Mouse (Mus musculus) megakaryocyte progenitor cell, adult 5-6 weeks (primary cell): ENCODE measurements around the gene Arhgap10. TPM values are rescaled to one million over a fixed set of nuclear protein-coding genes. Genes with fewer than 3 reads are reported as not detected.

Experiments
- ATAC-seq: replicated peaks from 2 replicates; pipeline ENCODE4 v1.8.0; 2016; ENCODE audit warnings: mild to moderate bottlenecking, moderate TSS enrichment, inconsistent platforms; ENCODE audit not compliant: poor library complexity
- total RNA-seq, 2 experiments: library from RNA; stranded (forward) in 1 of 2; stranded (reverse) in 1 of 2; fragments of 157-497, 149-512 nt in 1 of 2; fragments of 200-1000 nt in 1 of 2; gene quantifications; 2 replicates each; pipeline versions ENCODE4 v1.2.3 to v1.2.4; 2015 to 2017

Gene Arhgap10
- total RNA-seq, 2 experiments from 2014 or later = 6.6 to 12.2 TPM

DNA sequence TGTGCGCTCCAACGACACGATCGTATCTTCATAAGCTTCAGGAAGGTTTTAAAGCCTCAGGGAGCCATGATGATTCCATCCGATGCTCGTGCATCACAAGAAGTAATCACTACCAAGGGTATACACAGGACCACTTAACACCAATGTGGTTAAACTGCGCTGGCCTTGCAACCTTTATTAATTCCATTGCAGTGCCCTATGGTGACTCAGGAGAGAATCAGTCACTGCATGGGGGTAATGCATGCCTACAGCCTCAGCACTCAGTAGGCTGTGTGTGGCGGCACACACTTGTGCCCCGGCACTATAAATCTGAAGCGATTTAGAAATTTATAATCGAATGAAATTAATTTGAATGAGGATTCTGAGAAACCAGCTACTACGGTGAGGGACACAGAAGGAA lies 71.5 kb downstream of the Arhgap10 start:
- no peak for ATAC-seq

DNA sequence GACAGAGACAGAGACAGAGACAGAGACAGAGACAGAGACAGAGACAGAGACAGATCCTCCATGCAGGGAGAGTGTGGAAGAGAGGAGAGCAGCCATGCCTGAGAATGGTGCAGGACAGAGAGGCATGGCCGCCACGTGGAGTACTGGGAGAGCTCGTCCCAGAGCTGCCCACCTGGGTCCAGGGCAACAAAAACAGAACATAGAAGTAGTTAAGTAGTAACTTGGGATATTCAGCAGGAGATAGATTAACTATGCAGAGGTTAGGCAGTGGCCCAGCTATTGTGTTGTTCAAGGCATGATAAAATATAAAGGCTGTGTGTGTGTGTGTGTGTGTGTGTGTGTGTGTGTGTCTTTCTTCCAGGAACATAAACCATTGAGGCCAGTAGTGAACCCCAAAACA lies 72.1 kb downstream of the Arhgap10 start:
- no peak for ATAC-seq

DNA sequence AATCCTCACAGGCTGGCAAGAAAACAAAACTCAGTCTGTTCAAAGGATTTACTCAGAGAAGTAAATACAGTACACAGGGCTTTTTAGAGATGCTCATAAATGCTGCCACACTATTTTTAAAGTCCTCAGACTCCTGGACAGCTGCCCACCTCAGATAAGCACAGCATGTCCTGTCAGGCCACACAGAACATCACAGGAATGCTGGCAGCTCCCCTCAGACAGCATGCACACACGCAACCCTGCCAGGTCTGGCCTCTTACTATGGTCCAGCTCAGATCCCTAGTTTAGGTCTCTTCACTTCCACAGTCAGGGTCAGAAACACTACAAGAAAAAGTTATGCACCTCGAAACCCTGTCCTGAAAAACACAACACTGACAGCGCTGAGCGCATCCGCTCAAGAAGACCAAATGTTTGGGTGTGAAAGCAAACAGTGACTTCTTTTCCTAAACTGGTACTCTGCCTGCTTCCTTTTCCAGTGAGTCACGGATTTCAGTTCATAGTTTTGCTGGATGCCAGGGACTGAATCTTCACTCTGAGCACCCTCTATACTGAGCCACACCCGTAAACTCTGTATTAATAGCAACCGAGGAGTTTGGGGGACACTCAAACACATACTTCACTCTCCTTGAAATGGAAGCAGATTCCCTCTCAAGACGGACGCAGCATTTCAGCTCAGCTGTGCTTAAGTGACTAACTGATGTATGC lies 73.4 kb downstream of the Arhgap10 start:
- ATAC-seq = no peak

DNA sequence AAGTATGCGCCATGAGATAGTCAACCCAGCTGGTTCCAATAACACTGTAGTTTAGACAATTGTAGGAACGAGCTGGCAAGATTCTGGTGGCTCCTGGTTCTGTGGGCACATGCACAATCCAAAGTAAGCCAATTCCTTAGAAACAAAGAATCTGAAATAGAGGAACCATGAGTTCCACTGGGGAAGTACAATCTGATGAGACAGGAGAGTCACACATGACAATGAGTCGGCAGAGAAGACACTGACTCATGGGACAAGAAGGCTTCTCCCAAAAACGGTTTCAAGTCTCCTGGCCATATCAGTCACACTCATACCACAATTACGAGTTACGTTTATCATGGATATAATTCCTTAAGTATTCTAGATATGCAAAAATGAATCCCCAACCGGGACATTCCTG lies 75.3 kb downstream of the Arhgap10 start:
- ATAC-seq = peak; percentile 61

DNA sequence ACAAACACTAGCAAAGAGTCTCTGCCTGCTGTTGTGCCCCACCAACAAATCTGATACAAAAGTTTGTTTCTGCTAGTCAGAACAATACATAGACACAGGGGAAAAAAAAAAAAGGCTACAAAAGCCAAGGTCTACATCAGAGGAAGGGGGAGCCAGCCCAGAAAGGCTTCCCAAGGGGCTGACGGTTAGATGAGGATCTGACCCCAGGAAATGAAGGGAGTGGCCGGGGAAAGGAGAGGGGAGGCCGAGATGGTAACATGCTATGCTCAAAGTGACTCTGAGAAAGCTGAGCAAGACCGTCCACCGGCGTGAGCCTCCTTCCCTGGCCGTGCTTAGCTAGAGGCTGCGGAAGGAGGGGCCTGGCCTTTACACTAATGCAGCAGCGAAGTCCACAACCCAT lies 76.8 kb downstream of the Arhgap10 start:
- 0 out of 2 replicates have a peak, but pooled peaks have one; percentile 15 for ATAC-seq

DNA sequence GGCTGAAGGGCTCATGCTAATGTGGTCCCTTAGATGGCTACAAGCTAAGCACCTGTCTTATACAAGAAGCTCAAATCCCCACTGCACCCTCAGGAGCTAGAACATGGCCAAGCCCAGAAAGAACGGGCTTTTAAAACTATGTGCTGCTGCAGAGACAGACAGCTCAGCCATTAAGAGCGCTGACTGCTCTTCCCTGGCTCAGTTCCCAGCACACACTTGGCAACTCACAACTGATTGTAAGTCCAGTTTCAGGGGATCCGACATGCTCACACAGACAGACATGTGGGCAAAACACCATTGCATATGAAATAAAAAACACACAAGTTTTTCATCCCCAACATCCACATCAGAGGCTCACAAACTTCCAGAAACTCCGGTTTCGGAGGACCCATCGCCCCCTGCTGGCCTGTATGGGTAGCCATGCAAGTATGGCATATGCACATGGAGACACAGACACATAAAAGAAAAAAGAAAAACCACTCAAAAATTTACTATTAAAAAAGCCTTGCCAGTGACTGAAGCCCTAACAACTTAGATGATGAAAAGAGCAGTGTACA lies 77.4 kb downstream of the Arhgap10 start:
- ATAC-seq = peak; percentile 45; the same call in 1 of the 2 replicates

DNA sequence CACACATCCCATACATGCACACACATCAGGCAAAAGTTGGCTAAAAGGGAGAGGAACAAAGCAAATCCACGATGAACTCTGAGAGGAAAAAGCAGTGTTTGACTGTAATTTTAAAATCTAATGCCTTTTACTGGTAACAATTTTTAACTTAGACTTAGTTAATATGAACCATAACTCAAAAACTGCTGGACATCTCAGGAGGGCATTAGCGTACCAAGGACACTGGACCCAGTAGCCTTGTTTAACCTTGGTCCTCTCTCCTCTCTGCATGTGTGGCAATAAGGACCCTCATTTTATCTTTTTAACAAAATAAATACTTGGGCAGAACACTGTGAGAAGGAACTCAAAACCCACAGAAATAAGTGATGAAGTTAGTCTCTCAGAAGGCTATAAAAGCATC lies 78.1 kb downstream of the Arhgap10 start:
- ATAC-seq = no peak

DNA sequence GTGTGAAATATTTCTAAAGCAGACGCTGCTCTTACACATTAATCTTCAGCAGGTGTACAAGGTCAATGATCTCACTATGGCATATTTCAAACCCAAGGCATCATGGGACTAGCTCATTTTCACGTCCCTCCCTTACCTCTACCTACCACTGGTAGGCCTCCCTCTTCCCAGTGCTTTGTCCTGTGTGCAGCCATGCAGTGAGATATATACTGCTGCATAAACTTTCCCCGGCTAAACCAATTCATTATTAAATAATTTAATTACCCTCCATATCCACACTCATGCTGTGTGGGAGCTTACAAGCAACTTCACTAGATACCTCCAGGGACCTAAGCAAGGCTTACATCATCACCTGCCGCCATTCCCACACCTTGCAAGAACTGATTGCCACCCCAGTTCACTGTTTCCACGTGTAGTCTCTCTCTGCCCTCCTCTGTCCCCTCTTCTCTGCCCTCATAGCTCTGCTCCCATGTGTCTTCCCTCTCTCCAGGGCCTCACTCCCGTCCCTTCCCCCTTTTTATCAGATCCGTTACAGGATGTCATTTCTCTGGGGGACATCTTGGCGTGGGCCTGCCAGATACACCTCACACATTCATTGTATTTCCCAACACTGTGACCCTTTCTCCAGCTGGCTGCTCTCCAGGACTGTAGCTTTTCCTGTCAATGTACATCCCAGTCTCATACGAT lies 79.8 kb downstream of the Arhgap10 start:
- no peak for ATAC-seq

DNA sequence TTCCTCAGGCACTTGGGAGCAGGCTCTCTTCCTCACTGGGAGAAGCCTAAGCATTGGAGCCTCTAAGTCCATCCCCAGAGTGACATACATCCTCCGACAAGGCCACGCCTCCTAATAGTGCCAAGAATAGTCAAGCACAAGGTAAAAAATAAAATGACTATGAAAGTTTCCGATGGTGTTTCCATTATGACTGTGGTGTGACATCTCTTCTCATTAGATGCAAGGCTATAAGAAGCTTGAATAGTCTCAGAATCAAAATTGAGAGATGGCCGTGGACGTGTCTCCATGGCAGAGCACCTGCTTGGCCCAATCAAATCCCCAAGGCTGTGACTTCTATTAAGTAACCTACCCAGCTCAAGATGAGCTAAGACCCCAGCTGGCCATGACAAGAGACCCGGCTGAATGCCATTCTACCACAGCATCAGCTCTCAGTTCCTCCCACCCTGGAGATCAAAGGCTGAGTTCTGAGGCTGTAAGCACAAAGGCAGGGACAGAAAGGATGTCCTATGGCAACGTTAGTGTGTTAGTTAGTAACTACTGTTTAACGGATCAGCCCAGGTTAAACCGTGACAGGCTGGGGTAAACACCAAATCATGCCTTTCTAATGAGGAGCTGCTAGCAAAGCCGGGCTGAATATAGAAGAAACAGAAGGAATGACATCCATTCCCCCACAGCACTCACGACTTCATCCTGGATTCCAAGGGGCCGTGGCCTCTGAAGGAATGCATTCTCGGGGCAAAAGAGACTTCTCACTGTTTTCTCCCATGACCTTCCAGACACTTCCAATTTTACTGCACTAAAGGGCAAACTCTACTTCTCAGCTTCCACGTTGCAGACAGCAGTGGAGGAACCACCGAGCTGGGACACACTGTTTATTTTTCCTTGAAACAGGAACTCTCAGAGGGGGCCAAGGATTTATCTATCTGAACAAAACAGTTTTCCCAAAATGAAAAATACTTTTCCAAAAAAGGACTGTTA lies 81.5 kb downstream of the Arhgap10 start:
- no peak for ATAC-seq

DNA sequence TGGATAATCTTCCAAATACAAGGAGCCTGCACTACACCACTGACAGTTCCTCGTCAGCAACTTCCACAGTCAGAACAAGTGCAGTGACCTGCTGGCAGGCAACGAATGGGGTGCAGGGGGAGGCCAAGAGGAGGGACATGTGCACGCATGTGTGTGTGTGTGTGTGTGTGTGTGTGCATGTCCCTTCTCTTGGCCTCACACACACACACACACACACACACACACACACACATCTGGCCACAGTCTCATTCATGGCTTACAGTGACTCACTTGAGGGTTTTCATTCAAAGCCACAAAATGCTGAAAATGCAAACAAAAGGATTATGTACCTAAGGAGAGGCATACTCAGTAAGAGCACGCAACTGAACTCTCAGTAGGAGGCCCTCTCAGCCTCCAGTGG lies 84.5 kb downstream of the Arhgap10 start:
- no peak for ATAC-seq

DNA sequence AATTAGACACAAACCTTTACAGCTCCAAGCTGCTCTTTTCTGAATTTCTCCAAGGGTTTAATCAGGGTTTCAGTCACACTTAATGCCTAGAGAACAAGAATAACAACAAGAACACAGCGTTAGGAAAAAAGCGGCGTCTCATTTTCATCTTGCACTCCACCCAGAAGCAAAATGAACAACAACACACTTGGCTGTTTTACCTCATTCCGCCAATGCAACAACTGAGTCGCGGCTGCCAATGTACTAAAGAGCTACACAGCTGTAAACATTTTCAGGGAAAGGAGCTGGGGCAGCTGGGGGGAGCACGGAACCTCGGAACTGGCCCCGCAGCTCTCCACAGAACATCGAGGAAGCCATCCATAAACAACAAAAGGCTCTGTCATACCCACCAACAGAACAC lies 85.0 kb downstream of the Arhgap10 start:
- ATAC-seq = no peak

DNA sequence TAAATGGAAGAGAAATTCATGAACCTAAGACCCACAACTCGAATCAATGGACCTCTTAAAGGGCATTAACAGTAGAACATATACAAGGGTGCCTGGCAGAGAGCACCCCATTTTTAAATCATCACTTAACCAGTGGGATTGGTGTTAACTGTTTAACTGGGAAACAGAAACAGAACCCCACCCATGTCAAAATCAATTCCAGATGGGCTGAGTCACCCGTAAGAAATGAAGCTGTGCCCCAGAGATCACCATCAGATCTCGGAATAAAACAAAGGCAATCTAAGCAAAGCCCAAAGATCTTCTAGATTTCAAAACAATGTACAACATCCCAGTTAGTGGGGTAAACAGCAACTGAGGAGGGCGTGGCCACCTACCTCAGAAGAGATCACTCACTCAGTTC lies 89.3 kb downstream of the Arhgap10 start:
- no peak for ATAC-seq

DNA sequence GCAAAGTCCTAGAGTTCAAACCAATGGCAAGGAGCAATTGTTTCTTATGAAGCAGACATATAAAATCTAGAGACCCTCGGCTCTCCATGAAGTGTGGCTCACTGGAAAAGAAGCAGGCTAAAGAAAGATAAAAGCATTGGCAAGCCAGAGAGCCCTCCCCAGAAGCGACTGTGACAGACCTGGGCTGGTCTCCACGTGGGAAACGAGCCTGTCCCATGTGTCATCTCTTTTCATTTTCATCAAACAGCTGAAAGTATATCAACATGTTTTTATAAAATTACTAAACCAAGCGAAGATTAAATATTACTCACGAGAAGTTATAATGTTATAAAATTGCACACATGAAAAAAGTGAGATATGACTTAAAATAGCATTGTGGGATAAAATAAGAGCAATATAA lies 89.7 kb downstream of the Arhgap10 start:
- no peak for ATAC-seq

DNA sequence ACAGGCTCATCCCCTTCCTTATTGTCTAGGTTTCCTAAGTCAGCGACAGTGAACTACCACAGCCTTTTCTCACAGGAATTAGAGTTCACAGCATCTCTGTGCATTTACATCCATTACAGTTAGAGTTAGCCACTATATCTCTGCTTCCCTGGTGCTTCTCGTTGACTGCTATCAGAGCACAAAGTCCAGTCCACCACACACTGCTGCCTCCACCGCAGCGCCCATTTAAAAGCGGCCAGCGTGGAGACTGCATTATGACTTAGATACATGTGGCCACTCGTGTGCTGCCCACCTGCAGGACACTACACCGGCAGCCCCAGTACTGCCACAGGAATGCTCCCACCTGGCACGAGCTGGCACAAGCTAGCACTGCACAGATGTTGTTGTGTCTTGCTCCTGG lies 90.3 kb downstream of the Arhgap10 start:
- no peak for ATAC-seq

DNA sequence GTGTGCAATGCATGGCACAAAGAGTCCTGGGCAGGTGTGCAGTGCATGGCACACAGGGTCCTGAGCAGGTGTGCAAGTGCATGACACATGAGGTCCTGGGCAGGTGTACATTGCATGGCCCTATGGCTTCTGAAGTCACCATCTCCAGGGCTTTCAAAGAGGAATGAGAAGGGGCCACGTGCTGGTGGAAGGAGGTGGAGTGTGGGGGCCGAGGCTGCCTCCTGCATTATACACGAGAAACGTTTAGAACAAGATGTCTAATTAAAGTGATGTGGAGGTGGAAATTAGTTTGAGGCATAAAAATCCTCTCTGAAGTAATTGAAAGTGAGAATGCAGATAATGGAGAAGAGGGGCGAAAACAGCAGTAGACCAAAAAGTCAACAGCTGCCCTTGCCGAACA lies 93.9 kb downstream of the Arhgap10 start:
- no peak for ATAC-seq

DNA sequence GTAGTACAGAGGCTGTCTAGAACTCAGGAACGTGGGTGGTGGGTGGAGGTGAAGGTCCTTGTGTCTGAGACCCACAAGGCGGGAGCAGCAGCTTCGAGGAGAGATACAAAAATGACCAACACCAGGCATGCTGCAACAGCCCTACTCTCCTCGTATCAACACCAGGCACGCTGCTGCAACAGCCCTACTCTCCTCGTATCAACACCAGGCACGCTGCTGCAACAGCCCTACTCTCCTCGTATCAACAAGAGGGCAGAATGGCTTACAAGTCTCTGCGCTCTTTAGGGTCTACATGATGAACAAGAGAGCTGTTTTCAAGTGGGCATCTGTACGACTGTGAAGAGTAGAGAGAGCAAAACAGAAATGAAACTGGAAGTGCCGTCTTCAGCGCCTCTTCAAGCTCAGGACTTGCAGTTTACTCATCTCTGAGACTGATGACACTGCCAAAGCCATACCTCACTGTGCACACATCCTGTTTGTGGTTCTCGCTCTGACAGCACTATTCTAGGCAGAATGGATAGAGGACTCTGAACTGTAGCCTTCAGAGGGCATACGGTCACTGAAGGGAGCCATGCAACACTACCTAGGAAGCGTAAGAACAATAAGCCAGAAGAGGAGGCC lies 95.0 kb downstream of the Arhgap10 start:
- peak; percentile 80 for ATAC-seq

DNA sequence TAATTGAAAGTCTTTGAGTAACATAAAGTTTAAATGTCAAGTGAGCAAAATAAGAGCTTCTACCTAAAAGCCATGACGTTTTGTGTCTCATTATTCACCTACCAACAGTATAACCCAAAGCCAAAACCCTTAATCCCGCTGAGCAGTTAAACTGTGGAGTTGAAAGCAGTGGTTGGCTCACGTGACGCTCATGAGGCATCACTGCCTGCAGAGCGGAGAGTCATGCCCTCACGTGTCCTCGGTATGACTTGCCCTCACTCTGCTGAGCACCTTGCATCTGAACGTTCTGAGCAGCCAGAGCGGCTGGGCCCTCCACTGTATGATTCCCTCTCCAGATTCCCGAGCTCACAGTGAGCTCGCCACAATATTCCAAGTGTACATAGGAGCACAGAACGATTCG lies 96.2 kb downstream of the Arhgap10 start:
- no peak for ATAC-seq

DNA sequence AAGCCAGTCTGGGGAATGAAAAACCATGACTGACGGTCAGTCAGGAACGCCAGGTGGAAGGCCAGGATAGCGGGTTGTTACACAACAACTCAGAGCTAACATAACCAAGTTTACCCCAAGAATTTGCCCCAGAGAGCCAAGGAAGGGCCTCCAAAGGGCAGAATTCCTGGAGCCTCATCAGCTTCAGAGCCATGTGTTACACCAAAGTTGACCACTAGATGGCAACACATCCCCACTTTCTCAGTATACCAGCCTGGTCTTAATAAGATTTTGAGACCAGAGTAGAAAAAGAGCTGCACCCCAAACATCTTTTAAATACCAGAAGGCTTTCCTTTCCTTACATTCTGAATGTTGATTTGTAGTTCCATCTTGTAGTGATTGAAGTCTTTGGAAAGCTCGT lies 98.0 kb downstream of the Arhgap10 start:
- ATAC-seq = peak; percentile 66

DNA sequence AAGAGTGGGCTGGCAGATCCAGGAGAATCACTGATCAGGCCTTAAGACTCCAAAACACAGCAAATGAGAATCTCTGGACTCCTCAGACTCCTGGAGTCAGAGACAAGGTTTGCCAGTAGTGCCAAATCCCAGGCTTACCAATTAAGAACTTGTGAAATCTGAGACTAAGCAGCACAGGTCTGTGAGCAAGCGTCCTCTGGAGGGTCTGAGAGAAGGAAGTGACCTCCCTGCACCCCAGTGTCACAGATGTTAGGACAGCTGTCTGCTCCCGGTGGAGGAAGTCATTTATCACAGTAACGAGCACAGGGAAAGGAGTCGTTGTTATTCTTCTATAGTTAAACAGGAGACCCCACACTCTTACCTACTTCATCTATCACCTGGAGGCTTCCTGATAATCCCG lies 101.0 kb downstream of the Arhgap10 start:
- no peak for ATAC-seq

DNA sequence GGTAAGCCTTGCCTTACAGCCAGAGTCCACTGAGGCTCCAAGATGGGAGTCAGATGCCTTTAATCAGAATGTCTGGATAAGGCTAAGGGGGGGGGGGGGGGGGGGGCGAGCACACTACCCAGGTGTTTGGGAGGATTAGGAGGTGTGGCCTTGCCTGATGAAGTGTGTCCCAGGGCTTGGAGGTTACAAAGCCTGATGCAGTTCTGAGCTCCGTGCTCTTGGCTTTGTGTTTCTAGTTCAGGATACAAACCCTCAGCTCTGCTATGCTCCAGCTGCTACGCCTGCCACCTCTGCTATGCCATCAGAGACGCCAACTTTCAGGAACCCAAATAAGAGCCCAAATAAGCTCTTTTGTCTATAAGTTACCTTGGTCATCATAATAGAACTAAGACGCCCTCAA lies 101.7 kb downstream of the Arhgap10 start:
- ATAC-seq = no peak

DNA sequence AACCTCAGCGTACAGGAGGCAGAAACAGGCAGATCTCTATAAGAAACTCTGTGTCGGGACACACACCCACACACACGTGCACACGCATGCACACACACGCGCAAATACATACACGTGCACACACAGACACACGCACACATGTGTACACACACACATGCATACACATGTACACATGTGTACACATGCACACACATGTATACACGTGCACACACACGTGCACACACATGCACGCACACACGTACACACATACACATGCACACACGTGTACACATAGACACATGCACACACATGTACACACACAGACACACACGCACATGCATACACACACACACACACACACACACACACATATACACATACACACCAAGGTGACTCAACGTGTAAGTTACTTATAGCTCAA lies 106.5 kb downstream of the Arhgap10 start:
- ATAC-seq = no peak
